Mouse (Mus musculus): ENCODE results near the gene Cpm. TPM values are rescaled to one million over a fixed set of nuclear protein-coding genes. Genes with fewer than 3 reads are reported as not detected.

Cpm gene
- polyA plus RNA-seq, 1 experiment: 11.8 TPM

- DNase-seq (ENCODE audit: low read depth, low spot score): no peak
- 13% methylated on average over 8 of the region's 8 CpGs for WGBS
These were observed 876 bp downstream of the Cpm start for GRCm38 (mm10) chr10:117630176-117630575.

GRCm38 (mm10) chr10:117630810-117631209 lies 1.5 kb downstream of the Cpm start:
- WGBS: 81% methylated on average over 2 of the region's 2 CpGs
- no peak for DNase-seq (ENCODE audit: low read depth, low spot score)

- WGBS: 81% methylated on average over 16 of the region's 16 CpGs
- DNase-seq (ENCODE audit: low read depth, low spot score): no peak
These were observed 2.4 kb downstream of the Cpm start for GRCm38 (mm10) chr10:117631562-117632259.

- no peak for DNase-seq (ENCODE audit: low read depth, low spot score)
- WGBS: 91% methylated on average over 4 of the region's 4 CpGs
These were observed 3.1 kb downstream of the Cpm start for GRCm38 (mm10) chr10:117632394-117632793.

GRCm38 (mm10) chr10:117633564-117634208 lies 4.4 kb downstream of the Cpm start:
- 92% methylated on average over 5 of the region's 5 CpGs for WGBS
- DNase-seq (ENCODE audit: low read depth, low spot score): no peak

GRCm38 (mm10) chr10:117634323-117635030 lies 5.2 kb downstream of the Cpm start:
- DNase-seq (ENCODE audit: low read depth, low spot score): no peak
- 90% methylated on average over 10 of the region's 10 CpGs for WGBS

GRCm38 (mm10) chr10:117635078-117635771 lies 5.9 kb downstream of the Cpm start:
- WGBS: 93% methylated on average over 8 of the region's 8 CpGs
- no peak for DNase-seq (ENCODE audit: low read depth, low spot score)

- DNase-seq (ENCODE audit: low read depth, low spot score): no peak
- WGBS: 93% methylated on average over 3 of the region's 3 CpGs
These were observed 6.7 kb downstream of the Cpm start for GRCm38 (mm10) chr10:117635823-117636589.

- no peak for DNase-seq (ENCODE audit: low read depth, low spot score)
- 71% methylated on average over 9 of the region's 9 CpGs for WGBS
These were observed 7.9 kb downstream of the Cpm start for GRCm38 (mm10) chr10:117637062-117637744.

- 86% methylated on average over 9 of the region's 9 CpGs for WGBS
- DNase-seq (ENCODE audit: low read depth, low spot score): no peak
These were observed 8.7 kb downstream of the Cpm start for GRCm38 (mm10) chr10:117637745-117638577.

GRCm38 (mm10) chr10:117638578-117639220 lies 9.4 kb downstream of the Cpm start:
- DNase-seq (ENCODE audit: low read depth, low spot score): no peak
- WGBS: 93% methylated on average over 7 of the region's 7 CpGs

GRCm38 (mm10) chr10:117639221-117639599 lies 9.9 kb downstream of the Cpm start:
- 92% methylated on average over 8 of the region's 8 CpGs for WGBS
- DNase-seq (ENCODE audit: low read depth, low spot score): no peak

GRCm38 (mm10) chr10:117639899-117640594 lies 10.7 kb downstream of the Cpm start:
- DNase-seq (ENCODE audit: low read depth, low spot score): no peak
- WGBS: 36% methylated on average over 21 of the region's 21 CpGs

- no peak for DNase-seq (ENCODE audit: low read depth, low spot score)
- 82% methylated on average over 7 of the region's 7 CpGs for WGBS
These were observed 11.3 kb downstream of the Cpm start for GRCm38 (mm10) chr10:117640595-117641078.

GRCm38 (mm10) chr10:117641400-117642200 lies 12.3 kb downstream of the Cpm start:
- WGBS: 86% methylated on average over 20 of the region's 20 CpGs

GRCm38 (mm10) chr10:117642201-117642450 lies 12.8 kb downstream of the Cpm start:
- DNase-seq (ENCODE audit: low read depth, low spot score): no peak
- WGBS: 92% methylated on average over 9 of the region's 9 CpGs

More at GRCm38 (mm10) chr10:117641400-117642200, 12.3 kb downstream of the Cpm start:
- DNase-seq (ENCODE audit: low read depth, low spot score): no peak
